Mouse (Mus musculus) lung, postnatal 14 days (tissue): ENCODE results near the gene Tepsin.

Experiments
- DNase-seq: peaks from one replicate; pipeline ENCODE4 v3.0.0; 2021

Gene Tepsin

GRCm38 (mm10) chr11:120060634-120061033 lies 37.9 kb downstream of the Tepsin start:
- DNase-seq: no peak

DNA sequence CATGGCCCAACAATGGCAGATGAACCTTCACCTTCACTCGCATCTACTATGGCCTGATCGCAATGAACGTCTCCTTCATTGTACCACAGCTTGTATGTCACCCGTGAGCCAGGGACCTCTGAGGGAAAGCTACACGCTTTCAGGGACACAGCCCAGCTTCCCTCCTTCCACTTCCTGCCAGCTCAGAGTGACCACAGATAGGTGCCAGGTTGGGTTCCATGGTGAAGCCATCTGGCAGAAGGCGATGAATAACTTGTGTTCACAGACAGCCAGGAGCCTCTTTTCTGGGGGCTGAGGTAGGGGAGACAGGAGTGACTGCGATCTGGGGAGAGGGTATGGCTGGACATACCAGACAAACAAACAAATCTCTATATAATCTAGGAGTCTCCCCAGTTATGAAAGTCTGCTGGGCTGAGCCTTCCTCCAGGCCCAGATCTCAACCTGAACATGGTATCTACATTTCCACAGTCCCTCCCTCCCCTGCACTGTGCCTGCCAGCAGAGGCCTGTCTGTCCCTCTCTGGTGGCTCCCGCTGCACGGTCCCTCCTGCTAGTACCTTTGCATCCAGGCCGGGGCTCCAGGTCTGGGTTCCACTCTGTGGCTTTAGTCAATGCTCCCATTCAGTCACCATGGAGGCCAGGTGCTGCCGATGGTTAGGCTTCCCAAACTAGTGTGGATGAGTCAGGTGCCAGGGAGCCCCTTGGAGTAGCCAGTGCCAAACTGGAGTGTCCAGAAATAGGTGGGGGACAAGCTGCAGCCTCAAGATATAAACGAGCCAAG lies 42.4 kb downstream of the Tepsin start:
- DNase-seq: no peak

GRCm38 (mm10) chr11:120053846-120054245 lies 44.7 kb downstream of the Tepsin start:
- DNase-seq: no peak

DNA sequence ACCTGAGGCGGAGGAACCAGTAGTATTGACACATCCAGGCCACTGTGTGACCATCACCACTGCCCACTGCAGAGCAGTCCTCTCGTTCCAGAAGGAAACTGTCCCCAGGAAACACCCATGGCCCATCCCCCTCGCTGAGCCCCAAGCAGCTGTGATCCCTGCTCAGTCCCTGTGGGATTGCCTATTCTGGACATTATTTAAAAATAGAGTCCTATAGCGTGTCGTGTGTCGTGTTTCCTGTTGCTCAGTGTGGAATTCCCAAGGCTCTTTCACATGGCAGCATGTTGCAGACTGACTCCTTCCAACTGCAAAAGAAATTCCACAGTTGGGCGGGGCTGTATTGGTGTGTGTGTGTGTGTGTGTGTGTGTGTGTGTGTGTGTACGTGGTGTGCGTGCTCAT lies 46.3 kb downstream of the Tepsin start:
- no peak for DNase-seq

GRCm38 (mm10) chr11:120051124-120051811 lies 47.3 kb downstream of the Tepsin start:
- DNase-seq: no peak

DNA sequence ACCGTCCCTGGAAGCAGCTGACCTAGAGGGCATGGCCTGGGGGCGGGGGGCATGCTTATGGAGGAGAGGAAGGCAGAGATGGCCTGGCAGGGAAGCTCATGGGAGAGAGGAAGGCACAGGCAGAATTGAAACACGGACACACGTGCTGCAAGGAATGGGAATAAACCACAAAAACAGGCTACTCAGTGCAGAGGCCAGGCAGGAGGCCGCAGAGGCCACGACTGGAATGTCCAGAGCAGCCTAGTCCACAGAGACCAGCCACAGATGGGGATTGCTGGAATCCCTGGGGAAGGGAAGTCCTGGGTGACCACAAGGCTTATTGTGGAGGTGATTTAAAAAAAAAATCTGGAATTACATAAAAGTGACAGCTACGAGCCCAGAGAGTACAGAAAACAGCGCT lies 49.5 kb downstream of the Tepsin start:
- DNase-seq: no peak

DNA sequence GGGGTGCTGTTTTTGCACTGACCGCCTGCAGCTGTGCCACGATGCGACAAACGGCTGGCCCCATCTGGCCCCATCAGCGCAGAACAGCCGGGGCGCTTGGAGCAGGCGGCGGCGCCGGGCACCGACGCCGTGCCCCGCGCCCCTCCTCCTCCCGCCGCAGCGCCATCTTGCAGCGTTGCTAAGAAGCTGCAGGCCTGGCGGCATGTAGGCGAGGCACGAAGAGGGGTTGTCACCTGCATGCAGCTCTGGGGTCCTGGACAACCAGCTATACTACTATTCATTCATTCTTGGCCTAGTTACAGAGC lies 50.3 kb downstream of the Tepsin start:
- no peak for DNase-seq

- no peak for DNase-seq
These were observed 50.8 kb downstream of the Tepsin start for GRCm38 (mm10) chr11:120047531-120048251.

- peak; percentile 11 for DNase-seq
These were observed 51.9 kb downstream of the Tepsin start, which contains the start of gene Aatk for GRCm38 (mm10) chr11:120046553-120047191. Gene Aatk, minus strand, starts transcription at chr11:120047167.

DNA sequence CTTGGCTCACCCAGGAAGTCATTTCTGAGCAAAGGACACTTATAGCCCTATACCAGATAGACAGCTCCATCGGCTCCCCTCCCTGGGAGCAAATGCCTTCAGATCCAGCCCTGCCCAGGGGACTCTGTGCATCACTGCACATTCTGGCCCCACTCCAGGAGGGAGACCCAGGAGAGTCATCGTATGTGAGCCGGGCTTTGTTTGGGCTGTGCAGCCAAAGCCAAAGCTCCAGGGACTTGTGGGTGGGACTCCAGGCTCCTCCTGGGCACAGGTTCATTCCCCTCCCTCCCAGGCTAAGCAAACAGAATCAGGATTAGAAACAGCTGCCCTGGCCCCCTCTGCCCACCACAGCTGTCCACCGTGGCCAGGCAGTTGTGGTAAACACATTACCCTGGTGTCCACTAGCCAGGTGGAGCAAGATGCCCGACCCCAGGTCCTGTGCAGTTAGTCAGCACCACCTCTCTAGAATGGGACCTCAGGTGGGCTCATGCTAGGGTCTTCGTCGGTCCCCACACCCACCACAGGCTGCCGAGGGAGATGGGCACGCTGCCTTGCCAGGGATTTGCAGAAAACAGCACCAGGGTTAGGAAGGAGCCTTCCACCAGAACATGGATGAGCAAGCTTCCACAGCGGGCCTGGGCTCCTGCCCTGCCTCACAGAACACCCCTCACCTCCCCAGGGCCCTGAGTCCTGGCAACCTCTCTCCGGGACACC lies 52.5 kb downstream of the Tepsin start:
- no peak for DNase-seq

DNA sequence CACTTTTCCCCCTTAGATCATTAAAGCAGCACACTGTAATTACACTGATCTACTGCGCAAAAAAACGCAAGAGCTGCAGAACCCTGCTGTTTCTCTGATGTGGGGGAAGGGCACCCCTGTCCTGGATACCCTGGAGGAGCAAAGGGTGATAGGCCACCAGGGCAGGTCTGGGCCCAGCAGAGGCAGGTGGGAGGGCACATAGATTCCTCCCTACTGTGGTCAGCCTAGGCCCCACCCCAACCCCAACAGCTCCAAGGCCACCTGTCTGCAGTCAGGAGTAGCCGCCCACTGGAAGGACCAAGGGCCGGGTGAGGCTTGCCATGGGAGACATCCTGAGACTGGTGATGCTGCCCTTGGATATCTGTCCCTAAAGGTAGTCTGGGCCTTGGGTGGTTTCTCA lies 53.2 kb downstream of the Tepsin start:
- no peak for DNase-seq

- peak; percentile 23 for DNase-seq
These were observed 56.2 kb downstream of the Tepsin start for GRCm38 (mm10) chr11:120042141-120042838.

DNA sequence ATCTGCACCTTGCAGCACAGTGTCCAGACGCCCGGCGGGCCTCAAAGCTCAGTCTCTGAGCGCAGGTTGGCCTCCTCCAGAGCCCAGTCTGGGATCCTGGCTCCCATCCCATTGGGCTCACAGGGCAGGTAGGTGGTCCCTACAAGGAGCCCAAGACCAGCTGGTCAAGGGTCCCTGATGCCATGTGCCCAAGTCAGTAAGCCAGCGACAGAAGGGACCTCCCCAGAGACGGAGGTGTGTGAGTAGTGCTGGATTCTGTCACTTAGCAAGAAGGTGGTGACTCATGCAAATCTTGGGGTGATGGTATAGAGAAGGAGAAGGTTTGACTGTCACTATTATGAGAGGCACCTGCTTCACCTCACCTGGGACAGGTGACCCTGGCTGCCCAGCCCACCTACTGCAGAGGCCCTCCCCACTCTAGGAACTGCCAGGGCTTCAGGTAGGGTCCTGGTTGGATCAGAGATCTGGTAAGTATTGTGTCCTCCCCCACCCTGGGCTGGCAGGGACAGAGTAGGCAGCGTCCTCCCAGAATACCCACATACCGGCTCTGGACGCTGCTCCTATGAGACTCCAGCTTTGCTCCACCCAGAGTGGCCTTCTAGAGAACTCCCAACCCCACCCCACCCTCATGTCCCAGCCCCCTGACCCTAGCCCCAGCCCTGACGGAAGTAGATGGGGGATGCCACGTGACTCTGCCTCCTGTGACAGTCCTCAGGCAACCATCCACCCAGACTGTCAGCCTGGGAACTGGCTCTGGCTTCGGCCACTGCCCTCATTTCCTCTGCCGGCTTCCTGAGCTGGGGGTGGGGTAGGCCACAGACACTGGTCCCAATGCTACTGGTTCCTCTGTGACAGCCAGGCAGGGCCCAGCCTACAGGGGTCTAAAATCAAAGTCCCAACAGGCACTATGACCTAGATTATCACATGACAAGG lies 57.1 kb downstream of the Tepsin start:
- peak; percentile 82 for DNase-seq
